Mouse (Mus musculus) small intestine, adult 2 months (tissue): ENCODE data around the gene Mtch2.

Experiments
- CTCF ChIP-seq: fragments of 200-500 bp; IDR thresholded peaks from 2 replicates; pipeline ENCODE4 v1.5.1; 2012; ENCODE audit warnings: low read depth, mild to moderate bottlenecking, control low read depth, inconsistent platforms, low read length, moderate library complexity, mixed read lengths; ENCODE audit not compliant: insufficient replicate concordance, insufficient read length; ENCODE audit errors: extremely low read depth
- POLR2A ChIP-seq: fragments of 200-500 bp; IDR thresholded peaks from 2 replicates; pipeline ENCODE4 v1.6.1; 2012; ENCODE audit warnings: low read depth, mild to moderate bottlenecking, control low read depth, inconsistent platforms, low read length, moderate library complexity

GRCm38 (mm10) chr2:90843666-90844065 is 3.3 kb upstream of the Mtch2 start:
- TF ChIP-seq CTCF (no peak), POLR2A (no peak)
